Comparison of ENCODE assay signal across 7 mouse cellular contexts in the genomic region with DNA sequence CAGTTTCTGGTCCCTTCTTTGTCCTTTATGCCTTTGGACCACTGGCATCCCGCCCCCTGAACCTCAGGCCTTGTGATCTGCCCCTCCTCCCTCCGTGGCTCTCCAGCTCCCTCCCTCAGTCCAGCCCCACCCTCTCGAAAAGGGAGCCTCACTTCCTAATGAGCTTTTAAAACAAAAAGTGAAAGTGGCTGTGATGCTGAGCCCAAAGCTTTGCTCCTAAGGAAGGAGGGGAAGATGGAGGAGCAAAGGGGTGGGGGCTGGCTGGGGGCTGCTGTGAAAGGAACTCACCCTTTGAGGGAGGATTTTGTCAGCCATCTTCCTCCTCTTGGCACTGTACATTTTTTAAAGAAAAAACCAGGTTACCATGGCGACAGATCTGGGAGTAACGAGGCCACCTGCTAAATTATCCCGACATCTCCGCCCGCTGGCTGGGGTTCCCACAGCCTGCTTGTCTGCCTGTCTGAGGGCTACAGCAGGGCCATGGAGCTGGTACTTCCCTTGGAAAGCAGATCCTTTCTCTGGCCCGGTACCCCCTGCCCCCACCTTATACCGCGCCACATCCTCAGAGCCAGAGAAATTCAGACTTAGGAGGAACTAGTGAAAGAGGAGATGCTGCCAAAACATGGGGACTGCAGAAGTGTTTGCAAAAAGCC. TPM values are rescaled to one million over a fixed set of nuclear protein-coding genes. Genes with fewer than 3 reads are reported as not detected.
A peak's percentile ranks its signal among the peaks of the same experiment; 100 is the strongest.
DNase-seq lines count a peak whose midpoint lies in the region.

No protein-coding gene starts in this region.

- DNase-seq in retina, postnatal 1 day, result peak; percentile 53
- DNase-seq in retina, embryonic 14.5 days (ENCODE audit: low spot score), result no peak
- DNase-seq in embryo, embryonic 10.5 days (ENCODE audit: low spot score), result peak; percentile 71
- peak; percentile 39 to 47 for DNase-seq in heart, postnatal 36 days
- DNase-seq in left cerebral cortex, adult 9 months (ENCODE audit: low spot score in 2 of 2), result peak; percentile 76 to 78
- peak; percentile 57 for DNase-seq in naive thymus-derived CD4-positive, alpha-beta T cell, adult 2 months (ENCODE audit: low read depth)
- no peak for DNase-seq in urinary bladder, postnatal 4 days (ENCODE audit: low spot score in 2 of 2)

- intact Hi-C loops in heart, postnatal 36 days (cut with DNase I), result loop anchor here (2.0 kb wide), 2 partner anchors 56 to 66 kb away; a partner anchor contains a TSS

RNA-seq across cellular contexts. Expression of a gene that starts 10.1 kb away (rescaled TPM):
- total RNA-seq in heart, postnatal 36 days (2021), result 10 to 100 TPM; 10.8 to 11.6 TPM

RNA-seq across cellular contexts. Expression of a gene that starts 19.4 kb away (rescaled TPM):
- total RNA-seq in heart, postnatal 36 days (2021), result 10 to 100 TPM; 55.3 to 56.0 TPM

RNA-seq across cellular contexts. Expression of a gene that starts 27.6 kb away (rescaled TPM):
- total RNA-seq in heart, postnatal 36 days (2021), result 10 to 100 TPM; 63.2 to 64.5 TPM

RNA-seq across cellular contexts. Expression of a gene that starts 40.0 kb away (rescaled TPM):
- not detected for total RNA-seq in heart, postnatal 36 days (2021)

RNA-seq across cellular contexts. Expression of a gene that starts 55.9 kb away (rescaled TPM):
- 10 to 100 TPM; 73.0 to 82.3 TPM for total RNA-seq in heart, postnatal 36 days (2021)

Comparison
In these comparisons a context has a peak if more than half of its experiments do, and no peak if none do; other contexts are left out.
1. DNase-seq: peak in retina, postnatal 1 day (single experiment), embryo, embryonic 10.5 days (single experiment), heart, postnatal 36 days (2 of 2), left cerebral cortex, adult 9 months (2 of 2) and naive thymus-derived CD4-positive, alpha-beta T cell, adult 2 months (single experiment); none in retina, embryonic 14.5 days (single experiment) and urinary bladder, postnatal 4 days (0 of 2).